Comparison of ENCODE assay signal across 7 mouse cellular contexts in the genomic region with DNA sequence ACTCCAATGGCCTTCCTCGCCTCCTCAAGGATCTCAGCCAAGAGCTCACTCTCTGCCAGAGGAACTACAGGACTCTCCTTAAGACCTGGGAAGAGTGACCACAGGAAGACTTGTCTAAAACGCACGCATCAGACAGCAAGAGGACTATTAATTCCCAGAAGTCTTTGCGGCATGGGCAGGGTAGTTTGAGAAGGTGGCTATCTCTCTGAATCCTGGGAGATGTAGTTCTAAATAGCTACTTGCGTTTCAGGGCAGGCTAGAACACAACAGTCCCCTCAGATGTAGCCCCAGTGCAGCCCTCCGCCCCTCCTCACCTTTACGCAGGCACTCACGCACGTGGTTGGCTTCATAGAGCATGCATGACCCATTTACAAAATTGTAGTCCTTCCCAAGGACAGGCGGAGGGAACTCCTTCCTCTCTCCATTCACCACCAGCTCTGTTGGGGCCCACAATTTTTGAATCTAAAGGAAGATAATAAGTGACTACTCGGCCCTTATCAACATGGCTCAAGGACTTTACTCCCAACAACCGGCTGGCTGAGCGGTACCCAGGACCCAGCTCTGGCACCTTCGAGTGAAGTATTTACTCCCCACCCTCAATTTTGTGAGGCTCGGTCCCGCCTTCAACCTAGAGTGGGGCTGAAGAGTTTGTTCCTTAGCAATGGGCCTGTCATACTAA. TPM values are rescaled to one million over a fixed set of nuclear protein-coding genes. Genes with fewer than 3 reads are reported as not detected.
DNase-seq lines count a peak whose midpoint lies in the region; ATAC-seq and TF ChIP-seq lines count a peak whose summit lies in the region.

No protein-coding gene starts in this region.

- H3K4me3 ChIP-seq in left cerebral cortex, adult 2 months = peak overlapping the region; percentile 29; the same call in 1 of the 2 replicates
- H3K4me3 ChIP-seq in embryonic facial prominence, embryonic 14.5 days (ENCODE audit: low read depth, low read length) = peak overlapping the region; percentile 21; the same call in 1 of the 2 replicates
- H3K4me3 ChIP-seq in kidney, embryonic 16.5 days (ENCODE audit: low read length) = peak overlapping the region; percentile 29
- H3K4me3 ChIP-seq in midbrain, embryonic 14.5 days (replicated peaks; ENCODE audit: low read depth, low read length) = no peak overlapping the region

- WGBS in embryonic facial prominence, embryonic 14.5 days = 64% methylated on average over 16 of the region's 16 CpGs
- whole genome bisulfite sequencing in kidney, embryonic 16.5 days = 63% methylated on average over 16 of the region's 16 CpGs
- 78% methylated on average over 16 of the region's 16 CpGs for WGBS in midbrain, embryonic 14.5 days

- no peaks in the 10 kb centered on the region for H3K9me3 ChIP-seq in embryonic facial prominence, embryonic 14.5 days (ENCODE audit: control insufficient read depth, low read length)
- no peaks in the 10 kb centered on the region for H3K9me3 ChIP-seq in kidney, embryonic 16.5 days (ENCODE audit: low read length)
- H3K9me3 ChIP-seq in midbrain, embryonic 14.5 days (ENCODE audit: control insufficient read depth, low read length) = no peaks in the 10 kb centered on the region

- intact Hi-C loops in left cerebral cortex, adult 2 months (cut with DNase I) = loop anchor here (5.0 kb wide), 1 partner anchor 47 kb away; no protein-coding TSS in a partner anchor
- intact Hi-C loops in left cerebral cortex, postnatal 36 days (cut with DNase I) = loop anchor here (5.0 to 10.0 kb wide), 2 partner anchors 52 to 209 kb away; a partner anchor contains a TSS

- H3K4me1 ChIP-seq in embryonic facial prominence, embryonic 14.5 days (ENCODE audit: control insufficient read depth, insufficient read depth, low read length) = no peaks in the 10 kb centered on the region
- peaks cover 3% of the 10 kb centered on the region; the same call in 1 of the 2 replicates for H3K4me1 ChIP-seq in kidney, embryonic 16.5 days (ENCODE audit: insufficient read depth, low read length)
- H3K4me1 ChIP-seq in midbrain, embryonic 14.5 days (ENCODE audit: control insufficient read depth, insufficient read depth, low read length) = no peaks in the 10 kb centered on the region

- H3K4me2 ChIP-seq in embryonic facial prominence, embryonic 14.5 days (ENCODE audit: low read depth, low read length) = peak overlapping the region; percentile 38
- peak overlapping the region; percentile 50 for H3K4me2 ChIP-seq in kidney, embryonic 16.5 days (replicated peaks; ENCODE audit: low read depth, low read length)
- H3K4me2 ChIP-seq in midbrain, embryonic 14.5 days (ENCODE audit: low read length) = 0 out of 2 replicates have a peak overlapping the region, but pooled peaks have one; percentile 4

- H3K36me3 ChIP-seq in embryonic facial prominence, embryonic 14.5 days (ENCODE audit: control insufficient read depth, insufficient read depth, low read length) = no peaks in the 10 kb centered on the region
- H3K36me3 ChIP-seq in kidney, embryonic 16.5 days (ENCODE audit: insufficient read depth, low read length) = no peaks in the 10 kb centered on the region
- H3K36me3 ChIP-seq in midbrain, embryonic 14.5 days (ENCODE audit: control insufficient read depth, insufficient read depth, low read length) = no peaks in the 10 kb centered on the region

- no peak for DNase-seq in left cerebral cortex, adult 2 months (ENCODE audit: extremely low spot score in 1 of 2, low spot score in 2 of 2)
- DNase-seq in left cerebral cortex, postnatal 36 days (ENCODE audit: low spot score in 2 of 2) = no peak
- no peak for DNase-seq in embryonic facial prominence, embryonic 14.5 days (ENCODE audit: low spot score)
- peak; percentile 36 for DNase-seq in midbrain, embryonic 14.5 days
- no peak for DNase-seq in adrenal gland, postnatal 10 days
- DNase-seq in spleen, postnatal 10 days (ENCODE audit: low spot score in 2 of 2) = no peak

- peak overlapping the region; percentile 66 for H3K27ac ChIP-seq in left cerebral cortex, adult 2 months
- no peak overlapping the region for H3K27ac ChIP-seq in embryonic facial prominence, embryonic 14.5 days (replicated peaks; ENCODE audit: low read depth, low read length)
- no peak overlapping the region for H3K27ac ChIP-seq in kidney, embryonic 16.5 days (ENCODE audit: low read length)
- no peak overlapping the region for H3K27ac ChIP-seq in midbrain, embryonic 14.5 days (replicated peaks; ENCODE audit: low read depth, low read length)

- TF ChIP-seq CTCF in left cerebral cortex, adult 2 months (IDR thresholded peaks at IDR 0.05) = no peak

- ATAC-seq in embryonic facial prominence, embryonic 14.5 days (ENCODE audit: low read depth) = no peak
- peak; percentile 52; the same call in 1 of the 2 replicates for ATAC-seq in kidney, embryonic 16.5 days (ENCODE audit: low FRiP score, low TSS enrichment)
- no peak for ATAC-seq in midbrain, embryonic 14.5 days (ENCODE audit: low FRiP score, low TSS enrichment)

- no peaks in the 10 kb centered on the region for H3K27me3 ChIP-seq in embryonic facial prominence, embryonic 14.5 days (replicated peaks; ENCODE audit: control insufficient read depth, insufficient read depth, low read length)
- no peaks in the 10 kb centered on the region for H3K27me3 ChIP-seq in kidney, embryonic 16.5 days (ENCODE audit: insufficient read depth, low read length)
- H3K27me3 ChIP-seq in midbrain, embryonic 14.5 days (ENCODE audit: control insufficient read depth, insufficient read depth, low read length) = no peaks in the 10 kb centered on the region

- 0 out of 2 replicates have a peak overlapping the region, but pooled peaks have one; percentile 45 for H3K9ac ChIP-seq in embryonic facial prominence, embryonic 14.5 days (ENCODE audit: low read depth, low read length)
- peak overlapping the region; percentile 60 for H3K9ac ChIP-seq in kidney, embryonic 16.5 days (replicated peaks; ENCODE audit: low read length)
- H3K9ac ChIP-seq in midbrain, embryonic 14.5 days (replicated peaks; ENCODE audit: low read length) = no peak overlapping the region

RNA-seq across cellular contexts. Expression of a gene that starts 6.2 kb away (rescaled TPM):
- under 1 TPM in 1 of 2 experiments, not detected in 1; 0.30 TPM for total RNA-seq in left cerebral cortex, adult 2 months (2021)
- total RNA-seq in left cerebral cortex, postnatal 36 days (2021) = not detected
- 1.2 and 1.5 TPM in 2 replicates for polyA plus RNA-seq in embryonic facial prominence, embryonic 14.5 days (2014; fragmentation: Nextera tagmentation; extraction: Ambion mirVana)
- 0.80 and 1.1 TPM in 2 replicates for polyA plus RNA-seq in kidney, embryonic 16.5 days (2015; fragmentation: Nextera tagmentation; extraction: Ambion mirVana)
- 0.13 and 0.32 TPM in 2 replicates for polyA plus RNA-seq in midbrain, embryonic 14.5 days (2014; fragmentation: Nextera tagmentation; extraction: Ambion mirVana)
- total RNA-seq in adrenal gland, postnatal 10 days (2021) = under 1 TPM; 0.64 to 0.69 TPM

RNA-seq across cellular contexts. Expression of a gene that starts 8.7 kb away (rescaled TPM):
- 10 to 100 TPM; 66.9 to 67.4 TPM for total RNA-seq in left cerebral cortex, adult 2 months (2021)
- 10 to 100 TPM; 63.6 to 64.0 TPM for total RNA-seq in left cerebral cortex, postnatal 36 days (2021)
- polyA plus RNA-seq in embryonic facial prominence, embryonic 14.5 days (2014; fragmentation: Nextera tagmentation; extraction: Ambion mirVana) = 120 and 132 TPM in 2 replicates
- polyA plus RNA-seq in kidney, embryonic 16.5 days (2015; fragmentation: Nextera tagmentation; extraction: Ambion mirVana) = 172 and 182 TPM in 2 replicates
- 107 and 182 TPM in 2 replicates for polyA plus RNA-seq in midbrain, embryonic 14.5 days (2014; fragmentation: Nextera tagmentation; extraction: Ambion mirVana)
- 10 to 100 TPM; 52.7 to 53.6 TPM for total RNA-seq in adrenal gland, postnatal 10 days (2021)

RNA-seq across cellular contexts. Expression of a gene that starts 11.2 kb away (rescaled TPM):
- total RNA-seq in left cerebral cortex, adult 2 months (2021) = 1 to 10 TPM; 1.5 to 2.0 TPM
- total RNA-seq in left cerebral cortex, postnatal 36 days (2021) = under 1 TPM in 1 of 2 experiments, not detected in 1; 0.57 TPM
- not detected in 2 replicates for polyA plus RNA-seq in embryonic facial prominence, embryonic 14.5 days (2014; fragmentation: Nextera tagmentation; extraction: Ambion mirVana)
- polyA plus RNA-seq in kidney, embryonic 16.5 days (2015; fragmentation: Nextera tagmentation; extraction: Ambion mirVana) = not detected in 2 replicates
- not detected in 2 replicates for polyA plus RNA-seq in midbrain, embryonic 14.5 days (2014; fragmentation: Nextera tagmentation; extraction: Ambion mirVana)
- 10 to 100 TPM; 26.0 to 27.9 TPM for total RNA-seq in adrenal gland, postnatal 10 days (2021)

RNA-seq across cellular contexts. Expression of a gene that starts 13.2 kb away (rescaled TPM):
- 1 to 10 TPM; 3.7 to 4.8 TPM for total RNA-seq in left cerebral cortex, adult 2 months (2021)
- total RNA-seq in left cerebral cortex, postnatal 36 days (2021) = 1 to 10 TPM; 4.0 to 4.8 TPM
- 2.5 and 3.2 TPM in 2 replicates for polyA plus RNA-seq in embryonic facial prominence, embryonic 14.5 days (2014; fragmentation: Nextera tagmentation; extraction: Ambion mirVana)
- polyA plus RNA-seq in kidney, embryonic 16.5 days (2015; fragmentation: Nextera tagmentation; extraction: Ambion mirVana) = 2.4 and 3.3 TPM in 2 replicates
- polyA plus RNA-seq in midbrain, embryonic 14.5 days (2014; fragmentation: Nextera tagmentation; extraction: Ambion mirVana) = 3.1 and 3.2 TPM in 2 replicates
- total RNA-seq in adrenal gland, postnatal 10 days (2021) = 10 to 100 TPM; 42.4 to 47.3 TPM

RNA-seq across cellular contexts. Expression of a gene that starts 15.7 kb away (rescaled TPM):
- 100 to 1,000 TPM; 200 to 208 TPM for total RNA-seq in left cerebral cortex, adult 2 months (2021)
- 100 to 1,000 TPM; 198 to 232 TPM for total RNA-seq in left cerebral cortex, postnatal 36 days (2021)
- polyA plus RNA-seq in embryonic facial prominence, embryonic 14.5 days (2014; fragmentation: Nextera tagmentation; extraction: Ambion mirVana) = 4,260 and 4,697 TPM in 2 replicates
- 5,149 and 5,628 TPM in 2 replicates for polyA plus RNA-seq in kidney, embryonic 16.5 days (2015; fragmentation: Nextera tagmentation; extraction: Ambion mirVana)
- 5,898 and 6,785 TPM in 2 replicates for polyA plus RNA-seq in midbrain, embryonic 14.5 days (2014; fragmentation: Nextera tagmentation; extraction: Ambion mirVana)
- 100 to 1,000 TPM; 527 to 606 TPM for total RNA-seq in adrenal gland, postnatal 10 days (2021)

Comparison
In these comparisons a context has a peak if more than half of its experiments do, and no peak if none do; other contexts are left out.
1. RNA of a gene that starts 11.2 kb away (total RNA-seq): 26.0 to 27.9 TPM in adrenal gland, postnatal 10 days; 1.5 to 2.0 TPM in left cerebral cortex, adult 2 months and 0.57 TPM in left cerebral cortex, postnatal 36 days; every median in the first group is over 4 times any median in the second.
2. Peak in every context shown above with its lines, with median percentiles within 50 percentile points of each other: H3K4me2 ChIP-seq.